16 mouse cellular contexts compared by ENCODE assay signal in the genomic region with DNA sequence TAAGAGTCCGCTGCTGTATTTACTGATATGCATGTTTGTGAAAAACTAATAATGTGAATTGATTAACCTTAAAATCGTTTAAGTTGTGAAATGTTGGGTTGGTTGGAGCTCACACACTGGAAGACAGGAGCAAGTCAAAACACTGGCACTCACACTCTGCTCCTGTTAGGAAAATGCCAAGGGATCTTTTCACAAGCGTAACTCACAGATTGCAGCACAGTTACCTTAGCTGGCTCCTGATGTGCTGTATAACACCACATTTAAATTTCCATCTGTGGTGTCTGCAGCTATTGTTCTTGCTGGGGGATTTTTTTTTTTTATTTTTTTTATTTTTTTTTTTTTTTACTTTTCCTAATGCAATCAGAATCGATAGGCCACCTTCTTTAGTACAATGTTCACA.
A peak's percentile ranks its signal among the peaks of the same experiment; 100 is the strongest.
DNase-seq lines count a peak whose midpoint lies in the region; ATAC-seq and TF ChIP-seq lines count a peak whose summit lies in the region.
"Had no signal": no experiment of that assay in that cellular context is flagged by ENCODE, and none has a peak within 500 bp of the region (broad histone marks: within the 10 kb centered on the region; RNA-seq: fewer than 3 reads in every experiment).

No protein-coding gene starts in this region.

- no peak overlapping the region for H3K4me3 ChIP-seq in forebrain, embryonic 16.5 days (replicated peaks; ENCODE audit: low read length)
- H3K4me3 ChIP-seq in forebrain, embryonic 12.5 days (replicated peaks), result no peak overlapping the region
- no peak overlapping the region for H3K4me3 ChIP-seq in cerebellum, adult 2 months (replicated peaks; ENCODE audit: insufficient read depth, low read depth, low read length)
- H3K4me3 ChIP-seq: embryonic facial prominence, embryonic 10.5 days; embryonic facial prominence, embryonic 12.5 days had no signal

- H3K36me3 ChIP-seq in forebrain, embryonic 16.5 days (ENCODE audit: control insufficient read depth, insufficient read depth), result no peaks in the 10 kb centered on the region
- no peaks in the 10 kb centered on the region for H3K36me3 ChIP-seq in forebrain, embryonic 12.5 days (replicated peaks)
- H3K36me3 ChIP-seq: embryonic facial prominence, embryonic 10.5 days; embryonic facial prominence, embryonic 12.5 days had no signal

- no peaks in the 10 kb centered on the region for H3K9me3 ChIP-seq in forebrain, embryonic 16.5 days (ENCODE audit: control insufficient read depth, low read length)
- H3K9me3 ChIP-seq in forebrain, embryonic 12.5 days, result no peaks in the 10 kb centered on the region
- H3K9me3 ChIP-seq: embryonic facial prominence, embryonic 10.5 days; embryonic facial prominence, embryonic 12.5 days had no signal

- no peak for TF ChIP-seq CTCF in brain, embryonic 14.5 days (IDR thresholded peaks at IDR 0.05; ENCODE audit: borderline replicate concordance, extremely low read depth, insufficient read depth, insufficient read length)
- TF ChIP-seq CTCF in cerebellum, adult 2 months (IDR thresholded peaks at IDR 0.05; ENCODE audit: borderline replicate concordance, insufficient read depth, low read depth, low read length), result no peak

- H3K4me1 ChIP-seq in forebrain, embryonic 16.5 days (replicated peaks; ENCODE audit: control insufficient read depth, insufficient read depth, low read length), result no peaks in the 10 kb centered on the region
- H3K4me1 ChIP-seq in forebrain, embryonic 12.5 days, result no peaks in the 10 kb centered on the region
- H3K4me1 ChIP-seq in cerebellum, adult 2 months (ENCODE audit: control insufficient read depth, insufficient read depth, low read length), result no peaks in the 10 kb centered on the region
- H3K4me1 ChIP-seq: embryonic facial prominence, embryonic 10.5 days; embryonic facial prominence, embryonic 12.5 days had no signal

- H3K27ac ChIP-seq in forebrain, embryonic 16.5 days (ENCODE audit: low read length), result no peak overlapping the region
- no peak overlapping the region for H3K27ac ChIP-seq in forebrain, embryonic 12.5 days
- no peak overlapping the region for H3K27ac ChIP-seq in cerebellum, adult 2 months (ENCODE audit: insufficient read depth, low read length)
- H3K27ac ChIP-seq: embryonic facial prominence, embryonic 10.5 days; embryonic facial prominence, embryonic 12.5 days had no signal

- H3K27me3 ChIP-seq in forebrain, embryonic 16.5 days (replicated peaks; ENCODE audit: control insufficient read depth, insufficient read depth, low read length), result no peaks in the 10 kb centered on the region
- H3K27me3 ChIP-seq in forebrain, embryonic 12.5 days, result no peaks in the 10 kb centered on the region
- H3K27me3 ChIP-seq in cerebellum, adult 2 months (ENCODE audit: control insufficient read depth, insufficient read depth, low read length), result no peaks in the 10 kb centered on the region
- H3K27me3 ChIP-seq: embryonic facial prominence, embryonic 12.5 days had no signal

- 57% methylated on average over 4 of the region's 4 CpGs for WGBS in forebrain, embryonic 16.5 days
- WGBS in forebrain, embryonic 12.5 days, result 83% methylated on average over 4 of the region's 4 CpGs
- 82% methylated on average over 4 of the region's 4 CpGs for WGBS in cerebellum, adult 2 months

- no peak overlapping the region for H3K4me2 ChIP-seq in forebrain, embryonic 16.5 days (ENCODE audit: low read length)
- no peak overlapping the region for H3K4me2 ChIP-seq in forebrain, embryonic 12.5 days
- H3K4me2 ChIP-seq: embryonic facial prominence, embryonic 12.5 days had no signal

- peak; percentile 27 for DNase-seq in brain, adult 2 months (ENCODE audit: low read depth, low spot score)
- DNase-seq in brain, embryonic 14.5 days (ENCODE audit: low read depth), result peak; percentile 49
- no peak for DNase-seq in cerebellum, adult 2 months
- DNase-seq: adrenal gland, adult 2 months; adrenal gland, postnatal 10 days; adrenal gland, postnatal 25 days; cerebellum, adult 11 months; cerebellum, adult 18-20 months; cerebellum, adult 9-10 months; cerebellum, postnatal 10 days; cerebellum, postnatal 25 days; forebrain, postnatal 0 days had no signal

- TF ChIP-seq POLR2A in brain, embryonic 14.5 days (IDR thresholded peaks at IDR 0.05; ENCODE audit: borderline replicate concordance, extremely low read depth, insufficient read depth, insufficient read length, poor library complexity, severe bottlenecking), result no peak
- TF ChIP-seq POLR2A in cerebellum, adult 2 months (IDR thresholded peaks at IDR 0.05; ENCODE audit: borderline replicate concordance, insufficient read depth, low read length), result no peak

- peak; percentile 50; the same call in 1 of the 2 replicates for ATAC-seq in forebrain, embryonic 16.5 days
- ATAC-seq in forebrain, embryonic 12.5 days (ENCODE audit: low FRiP score), result no peak
- ATAC-seq: forebrain, postnatal 0 days had no signal

- no peak overlapping the region for H3K9ac ChIP-seq in forebrain, embryonic 16.5 days (replicated peaks; ENCODE audit: low read depth, low read length)
- no peak overlapping the region for H3K9ac ChIP-seq in forebrain, embryonic 12.5 days
- H3K9ac ChIP-seq: embryonic facial prominence, embryonic 12.5 days; forebrain, postnatal 0 days had no signal

Comparison
In these comparisons a context has a peak if more than half of its experiments do, and no peak if none do; other contexts are left out.
1. DNase-seq: peak in brain, adult 2 months (single experiment) and brain, embryonic 14.5 days (single experiment); none in cerebellum, adult 2 months (0 of 2).